Mouse (Mus musculus): ENCODE results near the gene Olfr538. TPM values are rescaled to one million over a fixed set of nuclear protein-coding genes. Genes with fewer than 3 reads are reported as not detected.
"Not testable (repeated sequence)": the region's sequence is repeated elsewhere in the genome, so short reads cannot be mapped to it uniquely, and the experiment has no call there.

The Olfr538 gene
- polyA plus RNA-seq (2012; rRNA removed), result not detected in 2 replicates

DNA sequence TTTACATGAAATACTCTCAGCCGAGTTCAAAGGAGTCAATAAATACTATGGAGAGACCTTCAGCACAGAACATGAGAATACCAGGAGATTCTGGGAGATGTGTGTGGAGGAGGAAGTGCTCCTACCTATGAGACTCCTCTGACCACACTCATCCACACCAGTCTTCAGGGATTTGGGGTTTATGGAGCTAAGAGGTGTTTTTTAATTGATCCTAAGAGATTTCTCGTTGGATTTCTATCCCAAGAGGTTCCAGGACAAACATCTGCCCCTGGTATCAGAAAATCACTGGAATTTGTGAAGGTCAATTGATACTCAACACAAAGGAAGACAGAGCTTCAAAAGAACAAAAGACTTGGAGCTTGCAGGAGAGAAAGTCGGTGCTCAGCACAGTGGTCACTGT lies at the start of gene Olfr538:
Gene Olfr538 (plus strand): TSS at position 301 of the 400 bp plus-strand sequence.
- TF ChIP-seq CTCF (IDR thresholded peaks at IDR 0.05; ENCODE audit: borderline replicate concordance, insufficient read depth, low read depth, low read length) (no peak), POLR2A (IDR thresholded peaks at IDR 0.05; ENCODE audit: borderline replicate concordance, insufficient read depth, low read length) (no peak)
- H3K4me1 ChIP-seq (ENCODE audit: control insufficient read depth, insufficient read depth, low read length), result no peaks in the 10 kb centered on the region
- H3K4me3 ChIP-seq (replicated peaks; ENCODE audit: insufficient read depth, low read depth, low read length), result no peak within 1 kb of the TSS
- no peak for DNase-seq
- WGBS, result 50% methylated on average over 3 of the region's 3 CpGs
- no peaks in the 10 kb centered on the region for H3K27me3 ChIP-seq (ENCODE audit: control insufficient read depth, insufficient read depth, low read length)
- no peak within 1 kb of the TSS for H3K27ac ChIP-seq (ENCODE audit: insufficient read depth, low read length)

DNA sequence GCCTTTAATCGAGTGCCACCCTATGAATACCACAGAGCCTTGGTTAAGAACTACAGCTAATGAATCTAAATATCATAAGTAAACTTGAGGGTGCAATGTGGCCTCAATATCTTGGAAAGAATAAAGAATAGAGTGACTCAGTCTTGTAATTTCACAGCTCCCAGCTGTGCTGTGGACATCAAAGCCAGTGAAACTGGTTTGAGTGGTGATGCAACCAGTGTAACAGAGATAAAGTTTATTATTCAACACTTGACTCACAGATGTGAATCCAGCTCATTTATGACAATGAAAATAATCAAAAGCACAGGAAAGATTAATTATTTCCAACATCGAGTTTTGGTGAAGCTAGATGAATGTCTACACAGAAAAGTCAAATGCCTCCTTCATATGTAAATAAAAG lies 27.9 kb upstream of the Olfr538 start:
- no peak overlapping the region for H3K27ac ChIP-seq (ENCODE audit: insufficient read depth, low read length)
- H3K27me3 ChIP-seq (ENCODE audit: control insufficient read depth, insufficient read depth, low read length), result no peaks in the 10 kb centered on the region
- no peak for TF ChIP-seq CTCF (IDR thresholded peaks at IDR 0.05; ENCODE audit: borderline replicate concordance, insufficient read depth, low read depth, low read length)
- no peak for TF ChIP-seq POLR2A (IDR thresholded peaks at IDR 0.05; ENCODE audit: borderline replicate concordance, insufficient read depth, low read length)
- no peak overlapping the region for H3K4me3 ChIP-seq (replicated peaks; ENCODE audit: insufficient read depth, low read depth, low read length)
- no peaks in the 10 kb centered on the region for H3K4me1 ChIP-seq (ENCODE audit: control insufficient read depth, insufficient read depth, low read length)
- DNase-seq, result no peak
- 74% methylated on average over 2 of the region's 2 CpGs for WGBS

DNA sequence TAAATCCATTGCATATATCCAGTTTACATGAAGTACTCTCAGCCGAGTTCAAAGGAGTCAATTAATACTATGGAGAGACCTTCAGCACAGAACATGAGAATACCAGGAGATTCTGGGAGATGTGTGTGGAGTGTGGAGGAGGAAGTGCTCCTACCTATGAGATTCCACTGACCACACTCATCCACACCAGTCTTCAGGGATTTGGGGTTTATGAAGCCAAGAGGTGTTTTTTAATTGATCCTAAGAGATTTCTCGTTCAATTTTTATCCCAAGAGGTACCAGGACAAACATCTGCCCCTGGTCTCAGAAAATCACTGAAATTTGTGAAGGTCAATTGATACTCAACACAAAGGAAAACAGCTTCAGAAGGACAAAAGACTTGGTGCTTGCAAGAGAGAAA lies 33.3 kb downstream of the Olfr538 start, which contains the start of gene Olfr46:
Gene Olfr46 (plus strand): TSS at position 301 of the 400 bp plus-strand sequence.
- H3K4me1 ChIP-seq (ENCODE audit: control insufficient read depth, insufficient read depth, low read length); H3K27ac ChIP-seq (ENCODE audit: insufficient read depth, low read length); DNase-seq; H3K27me3 ChIP-seq (ENCODE audit: control insufficient read depth, insufficient read depth, low read length); H3K4me3 ChIP-seq (replicated peaks; ENCODE audit: insufficient read depth, low read depth, low read length): not testable (repeated sequence)
- 78% methylated on average over 2 of the region's 2 CpGs for WGBS

Other genes starting within 250 kb of the Olfr538 start
- gene Olfr525, start 247.0 kb upstream of the Olfr538 start, polyA plus RNA-seq (2012; rRNA removed), result not detected in 2 replicates
- gene Olfr527, start 233.9 kb upstream of the Olfr538 start, polyA plus RNA-seq (2012; rRNA removed), result not detected in 2 replicates
- gene Olfr60, start 206.2 kb upstream of the Olfr538 start, polyA plus RNA-seq (2012; rRNA removed), result not detected in 2 replicates
- gene Olfr530, start 191.6 kb upstream of the Olfr538 start, polyA plus RNA-seq (2012; rRNA removed), result not detected in 2 replicates
- not detected in 2 replicates for gene Olfr531, start 165.0 kb upstream of the Olfr538 start, polyA plus RNA-seq (2012; rRNA removed)
- not detected in 2 replicates for gene Olfr532, start 146.2 kb upstream of the Olfr538 start, polyA plus RNA-seq (2012; rRNA removed)
- gene Olfr533, start 104.5 kb upstream of the Olfr538 start, polyA plus RNA-seq (2012; rRNA removed), result not detected in 2 replicates
- gene Olfr535, start 83.7 kb upstream of the Olfr538 start, polyA plus RNA-seq (2012; rRNA removed), result not detected in 2 replicates
- gene Olfr536, start 60.5 kb upstream of the Olfr538 start, polyA plus RNA-seq (2012; rRNA removed), result not detected in 2 replicates
- not detected in 2 replicates for gene Olfr46, start 33.4 kb downstream of the Olfr538 start, polyA plus RNA-seq (2012; rRNA removed)
- not detected in 2 replicates for gene Olfr61, start 61.1 kb downstream of the Olfr538 start, polyA plus RNA-seq (2012; rRNA removed)
- gene Olfr53, start 78.6 kb downstream of the Olfr538 start, polyA plus RNA-seq (2012; rRNA removed), result not detected in 2 replicates
- not detected in 2 replicates for gene Olfr539, start 92.0 kb downstream of the Olfr538 start, polyA plus RNA-seq (2012; rRNA removed)
- not detected in 2 replicates for gene Olfr45, start 114.1 kb downstream of the Olfr538 start, polyA plus RNA-seq (2012; rRNA removed)
- gene Olfr541, start 129.4 kb downstream of the Olfr538 start, polyA plus RNA-seq (2012; rRNA removed), result not detected in 2 replicates
- gene Cyp2e1, start 195.9 kb downstream of the Olfr538 start, polyA plus RNA-seq (2012; rRNA removed), result 0.18 and 0.25 TPM in 2 replicates
- 0.11 and 0.79 TPM in 2 replicates for gene Syce1, start 220.0 kb downstream of the Olfr538 start, polyA plus RNA-seq (2012; rRNA removed)